Mouse (Mus musculus) retina, embryonic 14.5 days (tissue): ENCODE measurements around the gene Tifa.

Experiments
- DNase-seq: peaks from one replicate; pipeline ENCODE4 v3.0.0-alpha.2; 2015; ENCODE audit warnings: low spot score

The Tifa gene

DNA sequence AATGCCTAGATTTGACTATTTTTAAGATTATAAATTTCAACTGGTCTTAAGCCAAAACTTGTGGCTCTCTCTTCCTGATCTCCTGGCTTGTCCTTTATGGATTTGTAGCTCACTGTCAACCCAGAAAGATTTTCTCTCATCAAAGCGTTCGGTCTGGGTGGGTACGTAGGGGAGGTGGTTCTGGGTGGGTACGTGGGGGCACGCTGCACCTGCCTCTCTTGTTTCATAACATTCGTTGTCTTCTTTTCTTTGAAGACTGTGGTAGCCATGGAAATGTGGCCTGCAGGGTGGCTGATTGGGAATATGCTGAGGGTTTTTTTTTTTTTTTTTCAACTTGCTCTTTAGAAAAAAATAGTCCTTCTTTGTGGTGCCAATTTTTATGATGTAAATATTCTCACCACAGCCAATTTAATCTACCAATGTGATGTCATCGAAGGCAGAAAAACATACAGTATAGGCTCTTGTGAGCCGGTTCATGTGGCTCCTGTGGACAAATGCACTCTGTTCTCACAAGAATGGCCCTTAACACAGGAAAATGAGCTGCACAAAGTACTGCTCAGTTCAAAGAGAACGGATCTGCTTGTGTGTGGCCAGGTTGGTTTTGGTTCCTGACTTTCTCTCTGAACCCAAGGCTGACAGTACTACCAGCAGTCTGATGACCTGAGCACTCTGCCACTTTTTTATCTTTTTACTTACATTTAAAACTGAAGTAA is 78.6 kb downstream of the Tifa start:
- no peak for DNase-seq

DNA sequence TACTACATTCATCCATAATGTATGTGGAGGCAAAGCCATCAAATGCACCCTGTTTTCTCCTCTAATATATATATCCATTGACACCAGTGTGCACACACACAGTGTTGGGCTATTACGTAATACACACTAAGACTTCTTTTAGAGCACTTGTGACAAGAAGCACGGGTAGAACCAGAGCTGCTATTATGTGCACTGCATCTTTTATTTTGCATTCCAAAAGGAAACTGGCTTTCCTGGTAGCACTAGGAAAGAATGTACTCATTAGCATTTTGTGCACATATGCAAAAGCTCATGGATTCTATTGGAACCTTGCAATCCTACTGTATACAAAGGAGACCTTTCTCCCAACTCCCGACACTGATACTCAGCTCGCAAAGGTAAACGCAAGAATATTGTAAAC is 79.3 kb downstream of the Tifa start:
- DNase-seq: no peak

DNA sequence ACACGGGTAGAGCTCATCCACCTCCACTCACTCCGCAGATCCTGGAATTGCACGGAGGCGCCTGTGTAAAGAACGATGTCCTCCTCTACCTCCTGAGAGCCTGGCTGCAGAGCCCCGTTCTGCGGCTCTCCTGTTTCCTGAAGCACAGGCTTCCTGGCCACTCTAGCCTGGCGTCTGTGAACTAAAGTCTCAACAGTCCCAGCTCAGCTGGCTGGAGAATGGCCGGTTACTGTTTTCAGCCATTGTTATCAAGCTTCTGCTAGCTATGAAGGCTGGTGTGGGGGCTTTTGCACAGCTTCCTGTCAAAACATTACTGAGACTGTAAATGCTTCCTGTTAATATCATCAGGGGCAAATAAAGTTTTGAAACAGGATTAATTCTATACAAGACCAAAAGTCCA is 82.0 kb downstream of the Tifa start:
- DNase-seq: no peak

DNA sequence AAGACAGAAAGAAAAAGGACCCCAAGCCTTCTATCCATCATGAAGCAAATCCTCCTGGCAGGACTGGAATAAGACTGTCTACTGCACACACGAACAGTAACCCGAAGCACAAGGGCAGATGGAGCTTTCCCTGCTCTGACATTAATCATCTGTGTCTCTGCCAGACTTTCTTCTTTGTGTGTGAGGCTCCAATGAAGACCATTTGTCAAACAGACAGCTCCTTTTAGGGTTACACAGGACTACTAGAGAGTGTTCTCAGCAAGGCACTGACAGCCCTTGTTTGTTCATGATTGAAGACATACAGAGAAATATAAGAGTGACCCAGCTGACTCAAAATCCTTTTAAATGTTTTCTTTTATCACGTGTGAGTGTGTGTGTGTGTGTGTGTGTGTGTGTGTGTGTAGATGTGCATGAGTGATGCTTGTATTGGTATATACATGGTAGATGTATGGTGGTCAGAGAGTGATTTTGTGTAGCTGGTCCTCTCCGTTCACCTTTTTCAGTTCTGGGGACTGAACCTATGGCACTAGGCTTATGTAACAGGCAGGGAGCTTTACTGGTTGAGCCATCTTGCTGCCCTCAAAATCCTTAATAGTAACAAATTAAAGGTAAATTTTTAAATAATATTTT is 84.8 kb downstream of the Tifa start:
- DNase-seq: no peak

DNA sequence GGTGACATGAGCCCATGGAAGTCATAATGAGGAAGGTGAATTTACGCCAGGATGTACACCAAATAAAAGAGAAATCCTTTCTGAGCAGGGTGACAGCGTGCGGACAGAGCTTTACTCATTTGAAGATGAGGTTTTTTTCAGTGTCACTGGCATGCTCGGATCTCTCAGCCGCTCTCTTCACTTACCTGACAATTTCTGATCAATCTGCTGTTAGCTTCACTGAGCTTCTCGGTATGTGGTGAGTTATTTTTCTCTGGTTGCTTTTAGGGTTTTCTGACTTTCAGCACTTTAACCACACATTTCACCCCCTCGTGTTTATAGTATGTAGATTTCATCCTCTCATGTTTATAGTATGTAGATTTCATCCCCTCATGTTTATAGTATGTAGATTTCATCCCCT is 85.5 kb downstream of the Tifa start:
- DNase-seq: no peak

DNA sequence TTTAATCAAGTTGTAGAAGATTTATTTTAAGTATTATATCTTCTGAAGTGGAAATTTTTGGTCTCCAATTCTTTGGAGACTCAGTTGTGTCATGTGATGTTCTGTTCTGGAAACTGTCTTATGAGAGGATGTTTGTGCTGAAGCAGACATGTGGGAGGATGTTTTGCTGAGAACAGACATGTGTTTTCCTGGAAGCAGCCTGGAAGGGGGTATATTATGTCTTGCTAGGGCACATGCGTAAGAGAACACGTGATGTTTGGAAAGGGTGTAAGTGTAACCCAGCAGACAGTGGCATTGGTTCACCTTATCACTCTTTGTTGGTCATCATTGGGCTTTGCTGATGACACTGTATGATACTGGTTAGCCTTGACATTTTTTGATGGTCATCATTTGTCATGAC is 85.9 kb downstream of the Tifa start:
- DNase-seq: no peak

DNA sequence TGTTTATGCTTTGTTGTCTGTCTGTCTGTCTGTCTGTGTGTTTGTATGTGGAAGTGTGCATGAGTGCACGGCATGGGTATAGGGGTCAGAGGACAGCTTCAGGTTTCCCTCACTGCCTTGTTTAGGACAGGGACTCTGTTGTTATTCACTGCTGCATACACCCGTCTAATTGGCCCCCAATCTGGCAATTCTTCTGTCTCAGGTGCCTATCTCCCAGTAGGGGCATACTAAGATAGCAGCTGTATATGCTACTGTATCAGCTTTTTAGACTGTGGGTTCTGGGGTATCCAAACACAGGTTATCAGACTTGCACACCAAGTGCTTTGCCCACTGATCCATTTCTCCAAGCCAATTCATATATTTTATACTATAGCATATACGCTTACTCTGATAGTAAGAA is 90.4 kb downstream of the Tifa start:
- no peak for DNase-seq

DNA sequence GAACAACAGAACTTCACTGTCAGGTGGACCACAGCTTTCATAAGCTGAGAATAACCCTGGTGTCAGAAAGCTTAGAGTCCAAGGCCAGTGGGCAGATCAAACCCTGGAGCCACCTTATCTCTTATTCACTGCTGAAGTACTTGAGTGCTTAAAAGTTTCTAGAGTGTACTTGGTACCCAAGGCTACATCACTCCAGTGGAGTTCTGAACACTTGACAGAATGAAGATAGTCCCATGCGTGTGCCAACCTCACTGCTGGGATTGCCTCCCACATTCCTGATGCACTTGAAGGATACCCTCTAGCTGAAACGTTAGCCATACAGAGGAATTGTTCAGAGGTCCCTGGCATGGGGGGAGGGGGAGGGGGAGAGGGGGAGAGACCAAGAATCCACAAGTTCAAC is 92.1 kb downstream of the Tifa start:
- DNase-seq: no peak
